Mouse (Mus musculus): Measurements from ENCODE around the gene Zmynd10. TPM values are rescaled to one million over a fixed set of nuclear protein-coding genes. Genes with fewer than 3 reads are reported as not detected.
"Not testable (repeated sequence)": the region's sequence is repeated elsewhere in the genome, so short reads cannot be mapped to it uniquely, and the experiment has no call there.

The Zmynd10 gene
- polyA plus RNA-seq, 2 experiments from 2014 or later, result 0.83 to 3.2 TPM

- ATAC-seq, result no peak
Observed at GRCm38 (mm10) chr9:107555701-107556100, 8.6 kb downstream of the Zmynd10 start.

- no peak for ATAC-seq
Observed at GRCm38 (mm10) chr9:107556346-107556745, 9.2 kb downstream of the Zmynd10 start.

DNA sequence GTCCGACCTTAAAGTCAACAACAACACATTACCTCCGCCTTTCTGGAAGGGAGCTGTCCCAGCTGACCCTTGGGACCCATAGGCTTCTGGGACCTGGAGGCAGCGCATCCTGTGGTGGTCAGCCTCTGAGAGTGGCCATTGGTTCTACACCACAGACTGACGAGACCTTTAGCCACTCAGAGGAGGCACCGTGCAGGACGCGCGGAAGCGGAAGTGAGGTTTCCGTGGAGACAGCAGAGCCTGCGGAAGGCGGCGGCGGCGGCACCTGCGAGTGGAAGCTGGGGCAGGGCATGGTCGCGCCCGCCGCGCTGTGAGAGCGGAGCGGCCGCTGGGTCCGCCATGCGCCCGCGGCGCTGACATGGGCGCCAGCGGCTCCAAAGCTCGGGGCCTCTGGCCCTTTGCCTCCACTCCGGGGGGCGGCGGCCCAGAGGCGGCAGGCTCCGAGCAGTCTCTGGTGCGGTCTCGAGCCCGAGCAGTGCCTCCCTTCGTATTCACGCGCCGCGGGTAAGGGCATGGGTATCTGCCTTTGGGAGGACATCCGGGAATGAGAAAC, 16.0 kb downstream of the Zmynd10 start, which contains the start of gene Tusc2:
TSS of gene Tusc2 (plus strand) at position 227 of the 553 bp plus-strand sequence.
- peak; percentile 94 for ATAC-seq

- not testable (repeated sequence) for ATAC-seq
Observed at GRCm38 (mm10) chr9:107565556-107565955, 18.5 kb downstream of the Zmynd10 start.

GRCm38 (mm10) chr9:107566041-107566709, 19.1 kb downstream of the Zmynd10 start:
- ATAC-seq, result no peak

- no peak for ATAC-seq
Observed at GRCm38 (mm10) chr9:107566855-107567254, 19.8 kb downstream of the Zmynd10 start.

DNA sequence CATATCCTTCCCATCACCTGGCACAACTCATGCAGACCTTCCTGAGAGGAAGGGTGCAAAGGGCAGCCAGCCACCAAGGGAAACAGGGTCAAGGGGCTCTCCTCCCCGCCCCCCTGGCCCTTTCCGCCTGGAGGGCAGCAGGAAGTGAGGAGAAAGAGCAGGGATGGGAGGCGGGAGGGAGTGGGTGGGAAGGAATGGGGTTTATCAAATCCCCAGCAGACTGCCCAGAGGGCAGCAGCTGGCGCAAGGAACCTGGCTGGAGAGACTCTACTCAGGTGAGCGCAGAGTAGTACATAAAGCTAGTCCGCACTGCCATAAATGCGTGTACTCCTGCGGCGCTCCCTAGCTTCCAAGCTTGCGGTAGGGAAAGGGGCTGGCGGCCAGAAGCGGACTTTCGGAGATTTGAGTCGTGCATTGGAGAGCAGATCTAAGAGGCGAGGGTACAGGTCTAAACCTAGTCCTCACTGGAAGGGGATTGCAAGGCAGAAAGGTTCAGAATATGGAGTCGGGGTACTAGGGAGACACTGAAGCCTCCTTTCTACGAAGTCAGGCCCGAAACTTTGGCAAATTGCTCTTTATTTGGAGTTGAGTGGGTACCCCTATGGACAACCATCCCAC, 20.7 kb downstream of the Zmynd10 start, which contains the start of gene Hyal2:
TSS of gene Hyal2 (plus strand) at position 244 of the 618 bp plus-strand sequence.
- ATAC-seq, result no peak

DNA sequence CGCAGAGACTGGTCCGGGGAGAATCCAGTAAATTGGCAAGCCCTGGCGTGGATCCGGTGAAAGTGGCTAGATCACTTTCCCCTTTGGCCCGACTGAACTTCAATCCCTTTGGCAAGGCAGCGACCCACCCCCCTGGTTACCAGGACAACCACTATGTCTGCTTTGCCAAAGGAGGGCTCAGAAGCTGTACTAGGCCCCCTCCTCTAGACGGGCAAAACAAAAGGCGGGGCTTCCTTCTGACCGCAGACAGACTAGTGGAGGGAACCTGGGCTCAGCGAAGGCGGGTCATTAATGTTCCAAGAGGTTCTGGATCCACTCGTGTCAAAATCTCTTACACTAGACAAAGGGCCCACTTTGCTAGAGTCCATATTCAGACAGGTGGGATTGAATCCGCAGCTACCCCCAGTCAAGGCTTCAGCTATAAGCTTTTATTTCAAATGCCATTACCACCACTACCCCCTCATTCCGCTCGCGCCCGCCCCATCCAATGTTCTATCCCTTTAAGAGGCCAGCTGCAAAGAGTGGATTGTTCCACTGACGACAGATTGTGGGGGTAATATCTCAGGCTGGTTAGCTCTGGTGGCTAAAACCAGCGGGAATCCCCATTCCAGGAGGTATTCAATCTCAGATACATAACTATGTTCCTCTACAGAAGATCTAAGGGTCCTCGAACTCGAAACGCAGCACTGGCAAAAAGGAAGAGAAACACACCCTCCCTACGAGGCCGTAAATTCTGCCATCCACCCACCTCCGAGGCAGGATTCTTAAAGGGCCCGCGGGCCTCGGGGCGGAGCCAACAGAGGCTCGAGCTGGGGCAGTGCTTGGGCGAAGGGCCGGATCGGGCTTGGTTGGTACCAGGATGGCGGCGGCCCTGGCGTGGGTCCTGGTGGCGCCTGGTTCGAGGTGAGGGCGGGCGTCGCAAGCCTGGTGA, 21.5 kb downstream of the Zmynd10 start:
- peak; percentile 93 for ATAC-seq

- ATAC-seq, result no peak
Observed at GRCm38 (mm10) chr9:107569270-107569669, 22.2 kb downstream of the Zmynd10 start.

GRCm38 (mm10) chr9:107570016-107570415, 22.9 kb downstream of the Zmynd10 start:
- ATAC-seq, result no peak

DNA sequence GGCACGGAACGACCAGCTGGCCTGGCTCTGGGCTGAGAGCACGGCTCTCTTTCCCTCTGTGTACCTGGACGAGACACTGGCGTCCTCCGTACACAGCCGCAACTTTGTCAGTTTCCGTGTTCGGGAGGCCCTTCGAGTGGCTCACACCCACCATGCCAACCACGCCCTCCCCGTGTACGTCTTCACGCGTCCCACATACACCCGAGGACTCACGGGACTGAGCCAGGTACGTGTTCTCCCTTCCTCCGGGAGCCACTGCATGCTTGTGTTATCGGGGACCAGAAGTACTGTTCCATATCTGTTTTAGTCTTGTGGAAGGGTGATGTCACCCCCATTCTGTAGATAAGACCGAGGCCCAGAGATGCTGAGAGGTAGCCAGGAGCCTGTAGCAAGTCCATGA, 23.7 kb downstream of the Zmynd10 start:
- no peak for ATAC-seq

DNA sequence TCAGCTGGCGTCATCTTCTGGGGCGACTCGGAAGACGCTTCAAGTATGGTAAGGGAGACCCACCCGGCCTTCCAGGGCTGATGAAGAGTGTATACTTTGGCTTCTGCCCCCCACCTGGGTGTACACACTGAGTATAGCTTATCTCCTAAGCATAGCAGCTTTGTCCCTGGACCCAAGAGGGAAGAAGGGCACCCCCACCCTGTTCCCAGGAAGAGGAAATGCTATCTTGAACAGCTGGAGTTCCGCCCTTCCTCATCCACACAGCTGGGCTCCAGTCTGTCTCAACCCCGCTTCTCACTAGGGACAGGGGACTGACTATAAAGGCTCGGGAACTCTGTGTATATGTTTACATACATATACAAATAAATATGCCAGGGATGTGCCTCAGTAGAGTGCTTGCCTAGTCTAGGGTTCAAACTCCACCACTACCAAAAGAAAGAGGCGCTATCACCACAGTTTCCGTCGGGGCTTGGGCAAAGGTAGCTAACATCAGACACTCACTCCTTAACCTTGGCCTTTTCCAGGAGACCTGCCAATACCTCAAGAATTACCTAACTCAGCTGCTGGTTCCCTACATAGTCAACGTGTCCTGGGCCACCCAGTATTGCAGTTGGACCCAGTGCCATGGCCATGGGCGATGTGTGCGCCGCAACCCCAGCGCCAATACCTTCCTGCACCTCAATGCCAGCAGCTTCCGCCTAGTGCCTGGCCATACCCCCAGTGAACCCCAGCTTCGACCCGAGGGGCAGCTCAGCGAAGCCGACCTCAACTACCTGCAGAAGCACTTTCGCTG, 24.6 kb downstream of the Zmynd10 start:
- ATAC-seq, result no peak

GRCm38 (mm10) chr9:107572327-107572662, 25.2 kb downstream of the Zmynd10 start:
- no peak for ATAC-seq

GRCm38 (mm10) chr9:107573774-107574173, 26.7 kb downstream of the Zmynd10 start:
- not testable (repeated sequence) for ATAC-seq

GRCm38 (mm10) chr9:107575579-107576356, 28.7 kb downstream of the Zmynd10 start:
- ATAC-seq, result no peak

- no peak for ATAC-seq
Observed at GRCm38 (mm10) chr9:107576357-107577107, 29.4 kb downstream of the Zmynd10 start, which contains the start of gene Hyal1. Gene Hyal1 (plus strand): TSS chr9:107576927.

DNA sequence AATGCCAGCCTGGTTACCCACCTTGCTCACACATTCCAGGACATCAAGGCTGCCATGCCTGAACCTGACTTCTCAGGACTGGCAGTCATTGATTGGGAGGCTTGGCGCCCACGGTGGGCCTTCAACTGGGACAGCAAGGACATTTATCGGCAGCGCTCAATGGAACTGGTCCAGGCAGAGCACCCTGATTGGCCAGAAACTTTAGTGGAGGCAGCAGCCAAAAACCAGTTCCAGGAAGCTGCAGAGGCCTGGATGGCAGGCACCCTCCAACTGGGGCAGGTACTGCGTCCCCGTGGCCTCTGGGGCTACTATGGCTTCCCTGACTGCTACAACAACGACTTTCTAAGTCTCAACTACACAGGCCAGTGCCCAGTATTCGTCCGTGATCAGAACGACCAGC, 30.8 kb downstream of the Zmynd10 start:
- ATAC-seq, result no peak

DNA sequence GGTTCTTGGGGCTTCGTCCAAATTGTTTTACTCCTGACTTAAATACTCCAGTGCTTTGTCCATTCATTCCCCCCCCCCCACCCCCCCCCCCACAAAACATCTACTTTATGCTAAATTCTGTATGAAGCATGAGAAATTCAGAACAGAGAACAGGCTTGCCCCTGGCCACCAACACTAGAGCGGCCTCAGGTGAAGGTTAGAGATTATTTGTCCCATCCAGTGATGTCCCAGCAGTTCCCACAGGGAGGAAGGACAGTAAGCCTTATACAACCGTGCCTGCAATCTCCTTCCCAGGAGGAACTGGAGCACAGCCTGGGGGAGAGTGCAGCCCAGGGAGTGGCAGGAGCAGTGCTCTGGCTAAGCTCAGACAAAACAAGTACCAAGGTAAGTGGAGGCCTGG, 31.5 kb downstream of the Zmynd10 start, which contains the start of gene Naa80:
TSS of gene Naa80 (plus strand) at position 301 of the 400 bp plus-strand sequence.
- no peak for ATAC-seq

GRCm38 (mm10) chr9:107579023-107579900, 32.2 kb downstream of the Zmynd10 start:
- ATAC-seq, result no peak

Measured in activated CD4-positive, CD25-positive, alpha-beta regulatory T cell, adult 4 months (primary cell).